Mouse (Mus musculus): ENCODE data around the gene Il17rc.

- TF ChIP-seq CTCF (IDR thresholded peaks at IDR 0.05) (peak; percentile 80), EP300 (IDR thresholded peaks at IDR 0.05; ENCODE audit: insufficient read depth, low read depth, low read length) (0 out of 2 replicates have a peak, but pooled peaks have one; percentile 42)
These were observed 30.0 kb upstream of the Il17rc start for GRCm38 (mm10) chr6:113441147-113441680.
